Mouse (Mus musculus): ENCODE data around the gene Klhl40. TPM values are rescaled to one million over a fixed set of nuclear protein-coding genes. Genes with fewer than 3 reads are reported as not detected.
A peak's percentile ranks its signal among the peaks of the same experiment; 100 is the strongest.

Klhl40 gene
- not detected in 2 replicates for polyA plus RNA-seq (2011; ENCODE audit: insufficient read length, low read depth, missing spikeins)

DNA sequence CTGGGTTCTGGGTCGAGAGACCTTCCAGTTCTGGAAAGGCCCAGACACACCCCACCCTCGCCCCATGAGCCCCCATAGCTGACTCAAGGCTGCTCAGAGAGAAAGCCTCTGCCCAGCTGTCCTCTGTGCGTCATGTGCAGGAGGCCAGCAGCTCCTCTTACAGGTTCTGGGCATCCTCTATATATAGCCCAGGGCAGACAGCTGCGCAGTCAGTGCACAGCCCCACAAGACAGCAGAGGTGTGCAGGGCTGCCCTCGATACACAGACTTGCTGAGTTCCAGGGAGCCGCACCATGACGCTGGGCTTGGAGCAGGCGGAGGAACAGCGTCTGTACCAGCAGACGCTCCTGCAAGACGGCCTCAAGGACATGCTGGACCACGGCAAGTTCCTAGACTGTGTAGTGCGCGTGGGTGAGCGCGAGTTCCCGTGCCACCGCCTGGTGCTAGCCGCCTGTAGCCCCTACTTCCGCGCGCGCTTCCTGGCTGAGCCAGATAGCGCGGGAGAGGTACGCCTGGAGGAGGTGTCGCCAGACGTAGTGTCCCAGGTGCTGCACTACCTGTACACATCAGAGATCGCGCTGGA, at the start of gene Klhl40:
Gene Klhl40 (plus strand): TSS at position 124 of the 582 bp plus-strand sequence.
- H3K4me1 ChIP-seq (ENCODE audit: control insufficient read depth, insufficient read depth, low read length), result no peaks in the 10 kb centered on the region
- H3K4me3 ChIP-seq (ENCODE audit: insufficient read depth, low read length), result no peak within 1 kb of the TSS
- H3K27ac ChIP-seq (ENCODE audit: insufficient read depth, low read length), result no peak within 1 kb of the TSS
- TF ChIP-seq CTCF (IDR thresholded peaks at IDR 0.05; ENCODE audit: borderline replicate concordance, insufficient read depth, low read length), result no peak
- TF ChIP-seq POLR2A (IDR thresholded peaks at IDR 0.05; ENCODE audit: low read depth, low read length), result no peak

DNA sequence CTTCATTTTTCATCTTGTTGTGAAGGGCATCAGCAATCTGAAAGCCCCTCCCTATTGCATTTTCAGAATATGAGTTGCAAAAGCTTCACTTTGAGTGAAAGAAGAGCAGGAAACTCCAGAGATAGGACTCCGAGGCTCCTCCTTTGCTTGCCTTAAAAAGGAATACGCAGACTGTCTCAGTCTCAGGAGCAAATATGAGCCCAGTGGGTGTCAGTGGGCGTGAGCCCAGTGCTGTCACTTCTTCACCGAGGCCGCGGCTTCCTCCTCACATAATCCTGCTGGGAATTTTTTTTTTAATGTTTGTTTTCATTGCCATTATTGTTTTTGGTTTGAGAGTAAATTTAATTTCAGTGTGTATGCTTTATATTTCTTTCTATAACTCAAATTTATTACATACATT, 36.9 kb upstream of the Klhl40 start:
- TF ChIP-seq CTCF (IDR thresholded peaks at IDR 0.05; ENCODE audit: borderline replicate concordance, insufficient read depth, low read length) (no peak), POLR2A (IDR thresholded peaks at IDR 0.05; ENCODE audit: low read depth, low read length) (no peak)
- no peak overlapping the region for H3K27ac ChIP-seq (ENCODE audit: insufficient read depth, low read length)

DNA sequence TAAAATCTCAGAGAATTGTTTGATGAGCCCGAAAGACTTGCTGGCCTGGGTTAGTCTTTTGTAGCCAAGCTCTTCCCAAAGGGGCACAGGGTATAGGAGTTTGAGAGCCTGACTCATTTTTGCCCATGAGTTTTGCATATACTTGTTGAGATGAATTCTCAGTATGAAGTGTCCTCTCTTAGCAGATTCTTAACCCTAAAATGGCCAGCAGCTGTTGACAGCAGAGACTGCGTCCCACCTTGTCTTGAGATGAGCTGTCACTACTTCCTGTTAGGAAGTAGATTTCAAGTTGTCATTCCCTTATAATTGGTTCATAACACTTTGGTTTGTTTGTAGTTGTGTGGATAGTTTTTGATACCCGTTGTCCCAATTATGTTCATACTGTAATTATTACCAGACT, 36.2 kb upstream of the Klhl40 start:
- TF ChIP-seq CTCF (IDR thresholded peaks at IDR 0.05; ENCODE audit: borderline replicate concordance, insufficient read depth, low read length), result no peak
- TF ChIP-seq POLR2A (IDR thresholded peaks at IDR 0.05; ENCODE audit: low read depth, low read length), result no peak
- no peaks in the 10 kb centered on the region for H3K4me1 ChIP-seq (ENCODE audit: control insufficient read depth, insufficient read depth, low read length)
- no peak overlapping the region for H3K27ac ChIP-seq (ENCODE audit: insufficient read depth, low read length)
- no peak overlapping the region for H3K4me3 ChIP-seq (ENCODE audit: insufficient read depth, low read length)

More for the DNA sequence above, 36.9 kb upstream of the Klhl40 start:
- Histone ChIP-seq H3K4me1 (ENCODE audit: control insufficient read depth, insufficient read depth, low read length) (no peaks in the 10 kb centered on the region), H3K4me3 (ENCODE audit: insufficient read depth, low read length) (no peak overlapping the region)

DNA sequence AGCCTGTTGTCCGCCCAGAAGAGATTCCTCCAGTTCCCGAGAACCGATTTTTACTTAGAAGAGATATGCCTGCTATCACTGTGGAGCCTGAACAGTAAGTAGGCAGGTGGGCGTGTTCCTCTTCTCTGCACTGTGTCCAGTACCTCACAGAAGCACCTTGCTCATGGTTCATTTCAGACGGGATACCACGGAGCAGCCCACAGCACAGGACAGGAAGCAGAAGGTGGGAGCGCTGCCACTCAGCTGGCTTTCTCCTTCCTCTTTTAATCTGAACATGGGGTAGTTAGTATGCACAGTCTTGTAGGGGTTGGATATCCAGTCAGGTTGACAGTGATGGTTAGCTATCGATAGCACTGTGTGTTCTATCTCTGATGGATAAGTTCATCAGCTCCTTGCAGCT, 33.4 kb upstream of the Klhl40 start:
- no peak overlapping the region for H3K27ac ChIP-seq (ENCODE audit: insufficient read depth, low read length)
- H3K4me1 ChIP-seq (ENCODE audit: control insufficient read depth, insufficient read depth, low read length), result no peaks in the 10 kb centered on the region
- TF ChIP-seq POLR2A (IDR thresholded peaks at IDR 0.05; ENCODE audit: low read depth, low read length) (no peak), CTCF (IDR thresholded peaks at IDR 0.05; ENCODE audit: borderline replicate concordance, insufficient read depth, low read length) (no peak)
- no peak overlapping the region for H3K4me3 ChIP-seq (ENCODE audit: insufficient read depth, low read length)

DNA sequence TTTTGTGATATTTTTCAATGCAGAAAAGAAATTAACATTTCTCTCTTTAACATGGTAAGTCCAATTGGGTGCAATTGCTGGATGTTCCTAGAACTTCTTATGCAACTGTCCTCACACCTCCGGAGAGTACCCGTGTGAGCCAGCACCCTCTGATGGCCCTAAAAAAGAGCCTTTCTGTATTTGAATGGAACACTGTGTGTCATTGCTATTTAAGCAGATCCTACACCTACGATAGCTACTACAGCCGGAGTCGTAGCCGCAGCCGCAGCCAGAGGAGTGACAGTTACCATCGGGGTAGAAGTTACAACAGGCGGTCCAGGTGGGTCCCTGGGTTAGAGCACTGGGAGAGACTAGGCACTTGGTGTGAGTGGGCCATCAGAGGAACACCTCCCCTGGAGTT, 24.6 kb upstream of the Klhl40 start:
- H3K27ac ChIP-seq (ENCODE audit: insufficient read depth, low read length), result no peak overlapping the region
- TF ChIP-seq CTCF (IDR thresholded peaks at IDR 0.05; ENCODE audit: borderline replicate concordance, insufficient read depth, low read length) (no peak), POLR2A (IDR thresholded peaks at IDR 0.05; ENCODE audit: low read depth, low read length) (no peak)
- no peak overlapping the region for H3K4me3 ChIP-seq (ENCODE audit: insufficient read depth, low read length)
- H3K4me1 ChIP-seq (ENCODE audit: control insufficient read depth, insufficient read depth, low read length), result peaks cover 6% of the 10 kb centered on the region

DNA sequence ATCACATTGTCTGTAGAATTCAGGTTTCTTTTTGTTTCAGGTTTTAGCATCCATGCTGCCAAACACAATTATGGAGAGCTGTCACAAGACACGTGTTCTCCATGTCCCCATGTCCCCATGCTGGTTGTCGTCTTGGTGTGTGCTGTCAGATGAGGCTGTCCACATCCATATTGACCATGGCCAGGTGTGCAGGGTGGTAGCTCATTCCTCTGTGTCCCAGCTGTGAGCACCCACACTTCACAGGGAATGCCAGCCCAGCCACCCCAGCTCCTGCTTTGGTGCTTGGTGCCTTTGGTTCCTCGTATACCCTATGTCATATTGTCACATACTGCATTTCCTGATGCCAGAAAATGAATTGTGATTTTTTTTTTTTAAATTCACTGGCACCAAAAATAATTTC, 22.8 kb upstream of the Klhl40 start:
- no peak for TF ChIP-seq POLR2A (IDR thresholded peaks at IDR 0.05; ENCODE audit: low read depth, low read length)
- TF ChIP-seq CTCF (IDR thresholded peaks at IDR 0.05; ENCODE audit: borderline replicate concordance, insufficient read depth, low read length), result no peak
- H3K4me3 ChIP-seq (ENCODE audit: insufficient read depth, low read length), result no peak overlapping the region
- H3K27ac ChIP-seq (ENCODE audit: insufficient read depth, low read length), result no peak overlapping the region
- H3K4me1 ChIP-seq (ENCODE audit: control insufficient read depth, insufficient read depth, low read length), result peaks cover 7% of the 10 kb centered on the region

DNA sequence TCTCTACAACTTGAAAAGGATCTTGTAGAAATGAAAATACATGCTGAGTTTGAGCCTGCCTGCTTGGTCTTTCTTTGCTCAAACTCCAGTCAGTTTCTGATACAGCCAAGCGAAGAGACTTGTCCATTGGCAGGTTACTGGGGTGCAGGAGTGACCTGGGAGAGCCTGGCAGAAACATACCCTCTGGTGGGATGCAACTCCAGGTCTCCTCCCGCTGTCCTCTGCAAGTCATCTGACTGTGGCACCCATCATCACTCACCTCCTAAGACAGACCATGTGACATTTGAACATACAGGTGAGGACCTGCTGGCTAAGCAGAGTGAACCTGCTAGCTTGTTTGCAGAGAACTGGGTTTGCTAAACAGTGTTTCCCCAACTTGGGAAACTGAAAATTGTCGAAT, 20.6 kb upstream of the Klhl40 start:
- H3K4me1 ChIP-seq (ENCODE audit: control insufficient read depth, insufficient read depth, low read length), result peaks cover 12% of the 10 kb centered on the region
- no peak overlapping the region for H3K4me3 ChIP-seq (ENCODE audit: insufficient read depth, low read length)
- TF ChIP-seq CTCF (IDR thresholded peaks at IDR 0.05; ENCODE audit: borderline replicate concordance, insufficient read depth, low read length) (no peak), POLR2A (IDR thresholded peaks at IDR 0.05; ENCODE audit: low read depth, low read length) (no peak)
- H3K27ac ChIP-seq (ENCODE audit: insufficient read depth, low read length), result no peak overlapping the region

DNA sequence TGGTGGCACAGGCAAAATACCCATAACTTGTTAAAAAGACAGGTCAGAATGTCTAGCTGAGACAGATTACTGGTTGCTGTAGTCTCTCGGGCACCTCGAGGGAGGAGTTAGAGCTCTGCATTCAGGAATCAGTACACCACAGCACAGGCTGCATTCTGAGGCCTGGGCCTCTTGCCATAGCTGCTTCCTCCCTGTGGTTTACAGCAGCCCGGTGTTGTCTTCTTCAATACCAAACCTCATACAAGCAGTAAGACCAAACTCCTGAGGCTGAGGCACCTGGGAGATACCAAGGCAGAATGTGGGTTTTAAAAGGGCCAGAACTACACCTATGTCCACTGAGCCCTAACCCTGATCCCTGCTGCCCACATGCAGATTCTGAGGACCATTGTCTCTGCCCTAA, 20.0 kb upstream of the Klhl40 start:
- Histone ChIP-seq H3K27ac (ENCODE audit: insufficient read depth, low read length) (peak overlapping the region; percentile 63), H3K4me1 (ENCODE audit: control insufficient read depth, insufficient read depth, low read length) (peaks cover 12% of the 10 kb centered on the region), H3K4me3 (ENCODE audit: insufficient read depth, low read length) (no peak overlapping the region)
- TF ChIP-seq POLR2A (IDR thresholded peaks at IDR 0.05; ENCODE audit: low read depth, low read length) (peak; percentile 46), CTCF (IDR thresholded peaks at IDR 0.05; ENCODE audit: borderline replicate concordance, insufficient read depth, low read length) (no peak)

DNA sequence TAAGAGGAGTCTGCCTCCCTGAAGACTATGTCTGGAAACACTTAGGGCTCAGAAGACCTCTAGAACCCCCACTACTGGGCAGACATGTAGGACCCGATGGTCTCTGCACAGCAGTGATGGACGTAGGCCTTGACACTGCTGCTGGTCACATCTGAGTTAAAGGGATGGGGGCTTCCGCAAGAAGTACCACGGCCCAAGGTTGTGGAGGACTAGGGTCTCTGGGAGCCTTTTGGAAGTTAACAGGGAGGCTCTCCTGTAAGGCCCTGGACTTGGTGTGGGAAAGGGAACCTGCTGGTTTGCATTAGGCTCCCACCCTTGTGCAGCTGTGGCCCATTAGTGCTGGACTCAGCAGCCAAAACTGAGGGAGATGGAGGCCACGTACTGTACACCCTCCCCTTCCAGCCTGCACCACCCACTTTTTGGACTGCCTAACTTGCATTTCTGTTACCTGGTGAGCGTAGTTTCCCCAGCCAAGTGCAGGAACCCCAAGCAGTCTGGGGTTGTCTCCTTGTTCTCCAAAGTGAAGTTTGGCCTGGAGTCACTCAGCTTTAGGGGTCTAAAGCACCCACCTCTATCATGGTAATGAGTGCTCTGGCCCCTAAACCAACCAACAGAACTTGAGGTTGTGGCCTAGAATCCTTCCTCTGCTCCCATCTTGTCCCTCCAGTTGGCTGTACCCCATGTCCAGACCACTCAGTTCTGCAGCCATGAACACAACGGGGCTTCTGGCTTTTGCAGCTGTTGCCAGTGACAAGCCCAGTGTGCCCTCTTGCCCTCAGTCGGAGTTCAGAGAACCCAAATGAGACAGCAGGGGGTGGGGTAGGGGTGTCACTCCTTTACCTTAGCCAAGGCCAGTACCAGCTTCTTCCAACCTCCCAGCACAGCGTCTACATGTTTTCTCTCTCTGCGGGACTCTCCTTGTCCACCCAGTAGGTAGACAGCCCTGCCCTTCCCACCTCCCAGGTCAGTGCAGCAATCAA, 19.3 kb upstream of the Klhl40 start:
- TF ChIP-seq CTCF (IDR thresholded peaks at IDR 0.05; ENCODE audit: borderline replicate concordance, insufficient read depth, low read length), result no peak
- TF ChIP-seq POLR2A (IDR thresholded peaks at IDR 0.05; ENCODE audit: low read depth, low read length), result no peak; the same call in 1 of the 2 replicates
- H3K4me3 ChIP-seq (ENCODE audit: insufficient read depth, low read length), result peak overlapping the region; percentile 60; the same call in 1 of the 2 replicates
- peak overlapping the region; percentile 63 for H3K27ac ChIP-seq (ENCODE audit: insufficient read depth, low read length)
- peaks cover 12% of the 10 kb centered on the region for H3K4me1 ChIP-seq (ENCODE audit: control insufficient read depth, insufficient read depth, low read length)
